Mouse (Mus musculus): ENCODE measurements around the gene Fbxl13. TPM values are rescaled to one million over a fixed set of nuclear protein-coding genes. Genes with fewer than 3 reads are reported as not detected.
"Not testable (repeated sequence)": the region's sequence is repeated elsewhere in the genome, so short reads cannot be mapped to it uniquely, and the experiment has no call there.

Gene Fbxl13
- polyA plus RNA-seq, 1 experiment from 2014 or later: 0.58 TPM

DNA sequence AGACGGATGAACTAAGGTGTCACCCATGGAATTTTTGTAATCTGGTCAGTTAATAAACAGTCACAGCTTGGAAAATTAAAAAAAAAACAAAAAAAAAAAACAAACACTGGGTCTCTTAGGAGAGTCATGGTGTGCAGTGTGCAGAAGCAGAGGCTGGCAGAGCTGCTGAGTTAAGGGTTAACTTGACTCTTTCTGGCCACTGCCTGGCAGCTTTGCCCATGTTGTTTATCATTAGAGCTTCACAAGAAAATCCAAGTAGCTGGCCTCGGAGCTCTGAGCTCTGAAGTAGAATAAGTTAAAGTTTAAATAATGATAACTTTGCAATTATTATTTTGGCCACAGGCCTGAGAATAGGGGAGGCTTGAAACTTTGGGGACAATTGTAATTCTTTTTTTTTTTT, 45.9 kb downstream of the Fbxl13 start:
- not testable (repeated sequence) for H3K9ac ChIP-seq; H3K4me3 ChIP-seq; H3K36me3 ChIP-seq; H3K9me3 ChIP-seq; H3K27ac ChIP-seq; H3K4me1 ChIP-seq (replicated peaks); H3K27me3 ChIP-seq; H3K4me2 ChIP-seq; ATAC-seq (ENCODE audit: low FRiP score)
- 87% methylated on average over 2 of the region's 2 CpGs for WGBS

DNA sequence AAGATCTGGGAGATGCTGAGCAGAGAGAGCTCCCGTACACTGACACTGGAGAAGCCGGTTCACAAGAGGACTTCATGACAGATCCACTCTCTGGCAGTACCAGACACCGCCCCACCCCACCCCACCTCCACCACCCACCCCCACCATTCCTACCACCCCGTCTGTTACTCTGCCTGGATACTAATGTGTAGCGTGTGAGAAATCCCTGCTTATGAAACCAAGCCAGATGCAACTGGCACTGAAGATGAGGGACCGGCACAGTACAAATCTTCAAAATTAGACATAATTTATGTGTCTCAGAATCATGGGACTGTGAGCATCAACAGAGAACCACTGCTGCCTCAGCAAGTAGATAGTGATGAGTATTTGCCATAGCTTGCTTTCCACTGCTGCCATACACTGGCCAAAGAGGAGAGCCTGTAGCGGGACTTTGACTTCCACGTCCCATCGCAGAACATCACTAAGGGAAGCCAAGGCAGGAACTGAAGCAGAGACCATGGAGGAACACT, 52.2 kb downstream of the Fbxl13 start:
- no peaks in the 10 kb centered on the region for H3K9me3 ChIP-seq

DNA sequence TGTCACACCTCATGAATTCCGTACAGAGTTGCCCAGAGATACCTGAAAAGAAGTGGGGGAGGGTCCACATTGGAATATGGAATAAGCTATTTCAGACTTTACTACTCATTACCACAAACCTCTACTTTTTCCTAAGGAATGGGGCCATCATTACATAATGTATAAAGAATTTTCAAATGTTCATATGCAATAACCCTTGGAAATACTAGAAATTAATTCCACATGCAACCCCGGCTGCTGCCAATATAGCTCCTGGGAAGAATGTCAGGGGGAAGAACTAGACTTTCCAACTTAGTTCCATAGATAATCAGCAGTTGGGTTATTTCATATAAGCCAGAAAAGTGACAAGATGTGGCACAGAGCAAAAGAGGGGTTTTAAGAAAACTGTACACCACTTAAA, 53.3 kb downstream of the Fbxl13 start:
- WGBS: 90% methylated on average over 2 of the region's 2 CpGs
- H3K27me3 ChIP-seq: no peaks in the 10 kb centered on the region

More for the DNA sequence above, 52.2 kb downstream of the Fbxl13 start:
- Histone ChIP-seq H3K4me2 (no peak overlapping the region), H3K27me3 (no peaks in the 10 kb centered on the region), H3K4me3 (no peak overlapping the region), H3K36me3 (no peaks in the 10 kb centered on the region), H3K4me1 (replicated peaks) (no peaks in the 10 kb centered on the region), H3K9ac (no peak overlapping the region), H3K27ac (no peak overlapping the region)
- 93% methylated on average over 9 of the region's 9 CpGs for WGBS
- ATAC-seq (ENCODE audit: low FRiP score): no peak

DNA sequence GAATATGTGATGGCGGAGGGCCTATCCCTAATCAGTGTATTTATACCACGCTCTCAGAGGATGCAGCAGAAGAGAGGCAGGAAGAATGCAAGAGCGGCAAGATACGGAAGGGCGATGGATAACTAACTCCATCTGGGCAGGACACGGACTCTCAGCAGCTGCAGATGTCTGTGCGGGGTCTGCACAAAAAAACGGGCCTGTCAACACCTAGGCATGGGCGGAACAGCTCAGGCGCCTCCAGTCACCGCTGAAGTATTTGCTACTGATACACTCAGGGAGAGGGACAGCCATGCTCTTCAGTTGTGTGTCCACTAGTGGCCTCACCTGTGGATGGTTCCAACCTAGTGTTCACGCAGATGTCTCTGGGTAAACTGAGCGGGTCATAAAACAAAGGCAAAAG, 57.2 kb downstream of the Fbxl13 start:
- WGBS: 90% methylated on average over 13 of the region's 13 CpGs
- no peak for ATAC-seq (ENCODE audit: low FRiP score)
- no peaks in the 10 kb centered on the region for H3K9me3 ChIP-seq
- no peak overlapping the region for H3K9ac ChIP-seq
- H3K27me3 ChIP-seq: no peaks in the 10 kb centered on the region
- no peak overlapping the region for H3K4me2 ChIP-seq
- H3K27ac ChIP-seq: no peak overlapping the region
- H3K4me3 ChIP-seq: no peak overlapping the region
- no peaks in the 10 kb centered on the region for H3K4me1 ChIP-seq (replicated peaks)
- no peaks in the 10 kb centered on the region for H3K36me3 ChIP-seq

More for the DNA sequence above, 53.3 kb downstream of the Fbxl13 start:
- H3K4me3 ChIP-seq: no peak overlapping the region
- no peak overlapping the region for H3K27ac ChIP-seq
- no peak overlapping the region for H3K4me2 ChIP-seq
- H3K9me3 ChIP-seq: no peaks in the 10 kb centered on the region
- no peaks in the 10 kb centered on the region for H3K36me3 ChIP-seq
- ATAC-seq (ENCODE audit: low FRiP score): no peak
- no peak overlapping the region for H3K9ac ChIP-seq
- no peaks in the 10 kb centered on the region for H3K4me1 ChIP-seq (replicated peaks)

DNA sequence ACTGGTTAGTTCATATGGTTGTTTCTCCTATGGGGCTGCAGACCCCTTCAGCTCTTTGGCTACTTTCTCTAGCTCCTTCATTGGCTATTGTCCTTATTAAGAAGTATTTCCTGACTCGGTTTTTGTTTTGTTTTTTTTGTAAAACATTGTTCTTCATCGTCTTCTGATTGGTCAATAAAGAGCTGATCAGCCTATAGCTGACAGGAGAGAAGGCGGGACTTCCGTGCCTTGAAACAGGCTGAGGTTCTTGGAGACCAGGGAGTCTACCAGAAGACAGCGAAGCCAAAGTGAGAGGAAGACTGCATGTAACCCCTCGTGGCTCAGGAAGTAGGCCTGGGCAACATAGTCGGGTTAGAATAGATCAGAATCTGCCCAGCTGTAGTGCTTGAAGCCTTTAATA, 57.8 kb downstream of the Fbxl13 start:
- Histone ChIP-seq H3K27ac (no peak overlapping the region), H3K9me3 (no peaks in the 10 kb centered on the region), H3K36me3 (no peaks in the 10 kb centered on the region), H3K27me3 (no peaks in the 10 kb centered on the region), H3K4me3 (no peak overlapping the region), H3K4me2 (no peak overlapping the region), H3K4me1 (replicated peaks) (no peaks in the 10 kb centered on the region), H3K9ac (no peak overlapping the region)
- ATAC-seq (ENCODE audit: low FRiP score): no peak
- 78% methylated on average over 7 of the region's 7 CpGs for WGBS

DNA sequence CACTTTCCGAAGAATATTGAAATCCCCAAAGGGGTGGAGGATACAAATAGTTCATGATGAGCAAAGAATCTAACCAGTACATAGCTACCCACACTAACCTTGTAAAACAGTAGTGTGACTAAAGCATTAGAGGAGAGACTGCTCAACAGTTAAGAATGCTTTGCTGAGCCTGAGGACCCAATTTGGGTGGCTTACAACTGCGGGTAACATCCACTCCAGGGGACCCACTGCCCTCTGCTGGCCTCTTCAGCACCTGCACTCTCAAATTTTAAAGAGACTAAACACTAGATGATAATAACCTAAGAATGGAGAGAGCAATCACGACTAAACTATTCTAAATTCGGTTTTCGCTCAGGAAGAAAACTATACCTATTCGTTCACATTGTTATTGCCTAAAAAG, 58.7 kb downstream of the Fbxl13 start:
- ATAC-seq (ENCODE audit: low FRiP score): no peak
- Histone ChIP-seq H3K4me1 (replicated peaks) (no peaks in the 10 kb centered on the region), H3K9me3 (no peaks in the 10 kb centered on the region), H3K36me3 (no peaks in the 10 kb centered on the region), H3K9ac (no peak overlapping the region), H3K27me3 (no peaks in the 10 kb centered on the region), H3K4me2 (no peak overlapping the region), H3K27ac (no peak overlapping the region), H3K4me3 (no peak overlapping the region)
- WGBS: 58% methylated on average over 6 of the region's 6 CpGs

DNA sequence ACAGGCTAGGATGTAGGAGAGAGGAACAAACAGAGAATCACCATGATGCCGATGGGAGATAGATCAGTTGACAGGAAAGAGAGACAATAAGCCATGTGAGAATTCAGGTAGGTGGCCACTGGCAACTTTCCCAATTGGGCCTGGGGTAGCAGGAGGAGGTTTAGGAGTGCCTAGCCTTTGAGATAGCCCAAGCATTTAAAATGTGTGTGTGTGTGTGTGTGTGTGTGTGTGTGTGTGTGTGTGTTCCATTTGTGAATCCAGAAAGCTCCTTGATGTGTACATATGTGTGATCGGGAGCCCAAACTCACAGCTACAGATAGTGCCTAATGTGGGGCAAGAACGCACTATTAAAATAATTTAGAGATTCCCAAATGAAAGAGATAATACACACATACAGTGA, 67.3 kb downstream of the Fbxl13 start:
- no peaks in the 10 kb centered on the region for H3K4me1 ChIP-seq (replicated peaks)
- no peak for ATAC-seq (ENCODE audit: low FRiP score)
- H3K27ac ChIP-seq: no peak overlapping the region
- no peak overlapping the region for H3K4me2 ChIP-seq
- H3K9ac ChIP-seq: no peak overlapping the region
- 93% methylated on average over 3 of the region's 3 CpGs for WGBS
- no peaks in the 10 kb centered on the region for H3K9me3 ChIP-seq
- no peaks in the 10 kb centered on the region for H3K27me3 ChIP-seq
- no peaks in the 10 kb centered on the region for H3K36me3 ChIP-seq
- H3K4me3 ChIP-seq: no peak overlapping the region

DNA sequence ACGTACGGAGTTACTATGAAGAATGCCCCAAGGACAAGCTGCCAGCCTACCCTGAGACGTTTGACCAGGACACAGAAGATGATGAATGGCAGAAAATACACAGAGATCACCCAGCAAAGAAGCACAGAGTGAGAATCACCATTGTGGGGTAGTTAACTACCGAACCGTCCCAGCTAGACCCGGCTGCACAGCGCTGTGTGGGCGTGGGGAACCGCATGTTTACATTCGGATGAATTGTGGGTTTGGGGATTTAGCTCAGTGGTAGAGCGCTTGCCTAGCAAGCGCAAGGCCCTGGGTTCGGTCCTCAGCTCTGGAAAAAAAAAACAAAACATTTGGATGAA, 70.3 kb downstream of the Fbxl13 start:
- H3K36me3 ChIP-seq: no peaks in the 10 kb centered on the region
- WGBS: 80% methylated on average over 13 of the region's 13 CpGs
- no peak for ATAC-seq (ENCODE audit: low FRiP score)

DNA sequence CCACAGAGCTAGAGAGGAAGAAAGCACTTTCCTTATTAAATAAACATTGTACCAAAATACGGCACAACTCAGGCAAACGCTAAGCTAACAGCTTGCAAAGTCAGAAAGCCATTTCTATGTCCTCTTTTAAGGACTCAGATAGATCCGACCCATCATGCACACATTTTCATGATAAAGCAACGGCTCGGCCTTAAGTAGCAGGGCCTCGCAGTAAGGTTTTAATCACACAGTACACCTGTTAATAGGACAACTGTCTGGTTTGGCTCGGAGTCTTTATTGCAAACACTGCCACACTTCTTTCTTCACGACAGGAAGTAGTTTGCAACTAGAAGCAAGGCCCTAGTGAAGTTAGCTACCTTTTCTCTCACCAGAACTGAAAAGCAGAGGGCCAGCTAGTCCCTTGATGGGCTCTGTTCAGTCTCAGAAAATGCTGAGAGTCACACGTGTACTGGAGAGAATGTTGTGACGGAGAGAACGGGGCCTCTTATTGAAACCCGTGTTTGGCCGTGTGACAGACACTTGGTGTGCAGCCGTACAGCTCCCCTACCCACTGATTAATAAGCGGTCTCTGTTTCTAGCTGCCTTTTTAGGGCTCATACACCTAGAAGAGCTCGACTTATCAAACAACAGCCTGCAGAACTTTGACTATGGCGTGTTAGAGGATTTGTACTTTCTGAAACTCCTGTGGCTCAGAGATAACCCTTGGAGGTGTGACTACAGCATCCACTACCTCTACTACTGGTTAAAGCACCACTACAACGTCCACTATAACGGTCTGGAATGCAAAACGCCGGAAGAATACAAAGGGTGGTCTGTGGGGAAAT, 70.8 kb downstream of the Fbxl13 start:
- 82% methylated on average over 21 of the region's 21 CpGs for WGBS
- no peaks in the 10 kb centered on the region for H3K4me1 ChIP-seq (replicated peaks)
- H3K9ac ChIP-seq: no peak overlapping the region
- ATAC-seq (ENCODE audit: low FRiP score): no peak
- no peak overlapping the region for H3K27ac ChIP-seq
- no peaks in the 10 kb centered on the region for H3K27me3 ChIP-seq
- H3K4me2 ChIP-seq: no peak overlapping the region
- no peaks in the 10 kb centered on the region for H3K36me3 ChIP-seq
- no peaks in the 10 kb centered on the region for H3K9me3 ChIP-seq
- no peak overlapping the region for H3K4me3 ChIP-seq

More for the DNA sequence above, 70.3 kb downstream of the Fbxl13 start:
- Histone ChIP-seq H3K4me1 (replicated peaks) (no peaks in the 10 kb centered on the region), H3K4me3 (no peak overlapping the region), H3K4me2 (no peak overlapping the region), H3K27me3 (no peaks in the 10 kb centered on the region), H3K27ac (no peak overlapping the region), H3K9me3 (no peaks in the 10 kb centered on the region), H3K9ac (no peak overlapping the region)

DNA sequence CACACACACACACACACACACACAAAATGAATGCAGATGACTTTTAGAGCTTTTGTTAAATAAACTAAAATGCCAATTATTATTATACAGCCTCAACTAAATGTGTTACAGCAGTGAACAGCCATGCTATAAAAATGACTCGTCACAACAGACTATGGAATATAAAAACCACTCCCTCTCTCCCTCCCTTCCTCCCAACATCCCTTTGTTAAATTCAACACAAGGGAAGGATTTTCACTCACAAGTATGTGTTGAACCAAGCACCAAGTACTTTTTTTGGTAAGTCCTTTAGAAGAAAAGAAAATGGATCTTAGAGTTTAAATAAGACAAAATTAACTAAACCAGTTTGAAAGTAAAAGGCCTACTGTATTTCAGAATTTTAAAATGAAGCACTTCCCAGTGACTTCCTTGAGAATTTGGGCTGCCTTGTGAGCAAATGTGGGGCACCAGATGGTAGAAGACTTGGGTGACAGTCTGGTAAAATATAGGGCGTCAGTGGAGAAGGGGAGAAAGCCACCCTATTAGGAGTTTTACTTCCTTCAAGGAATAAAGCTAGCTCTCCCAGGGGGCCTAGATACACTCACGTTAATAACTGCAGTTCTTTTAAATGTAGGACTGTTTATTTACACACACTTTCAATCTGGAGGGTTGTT, 72.5 kb downstream of the Fbxl13 start:
- 68% methylated on average over 3 of the region's 3 CpGs for WGBS
- Histone ChIP-seq H3K4me2 (no peak overlapping the region), H3K9ac (no peak overlapping the region), H3K4me3 (no peak overlapping the region), H3K27ac (no peak overlapping the region), H3K27me3 (no peaks in the 10 kb centered on the region), H3K4me1 (replicated peaks) (no peaks in the 10 kb centered on the region), H3K9me3 (no peaks in the 10 kb centered on the region), H3K36me3 (no peaks in the 10 kb centered on the region)
- no peak for ATAC-seq (ENCODE audit: low FRiP score)

DNA sequence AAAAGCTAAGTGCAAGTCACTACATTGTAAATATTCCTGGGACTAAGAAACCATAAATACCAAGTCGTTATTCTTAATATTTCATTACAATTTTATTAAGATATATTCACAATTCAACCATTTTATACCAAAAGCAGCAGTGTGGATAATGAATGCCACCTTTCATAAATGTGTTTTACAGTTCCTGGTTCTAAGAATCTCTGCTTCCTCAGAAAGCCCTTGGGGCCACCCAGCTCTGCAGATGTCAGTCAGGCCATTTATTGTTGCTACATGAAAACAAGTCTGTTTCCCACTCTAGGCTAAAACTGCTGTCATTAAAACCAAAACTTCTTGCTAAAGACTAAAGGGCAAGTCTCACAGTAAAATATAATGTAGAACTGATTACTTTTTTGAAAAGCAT, 77.7 kb downstream of the Fbxl13 start:
- H3K9me3 ChIP-seq: no peaks in the 10 kb centered on the region
- H3K36me3 ChIP-seq: no peaks in the 10 kb centered on the region
- no peak overlapping the region for H3K4me2 ChIP-seq
- H3K9ac ChIP-seq: no peak overlapping the region
- WGBS: 94% methylated on average over 1 of the region's 1 CpGs
- ATAC-seq (ENCODE audit: low FRiP score): no peak
- H3K4me1 ChIP-seq (replicated peaks): no peaks in the 10 kb centered on the region
- no peaks in the 10 kb centered on the region for H3K27me3 ChIP-seq
- no peak overlapping the region for H3K27ac ChIP-seq
- no peak overlapping the region for H3K4me3 ChIP-seq

DNA sequence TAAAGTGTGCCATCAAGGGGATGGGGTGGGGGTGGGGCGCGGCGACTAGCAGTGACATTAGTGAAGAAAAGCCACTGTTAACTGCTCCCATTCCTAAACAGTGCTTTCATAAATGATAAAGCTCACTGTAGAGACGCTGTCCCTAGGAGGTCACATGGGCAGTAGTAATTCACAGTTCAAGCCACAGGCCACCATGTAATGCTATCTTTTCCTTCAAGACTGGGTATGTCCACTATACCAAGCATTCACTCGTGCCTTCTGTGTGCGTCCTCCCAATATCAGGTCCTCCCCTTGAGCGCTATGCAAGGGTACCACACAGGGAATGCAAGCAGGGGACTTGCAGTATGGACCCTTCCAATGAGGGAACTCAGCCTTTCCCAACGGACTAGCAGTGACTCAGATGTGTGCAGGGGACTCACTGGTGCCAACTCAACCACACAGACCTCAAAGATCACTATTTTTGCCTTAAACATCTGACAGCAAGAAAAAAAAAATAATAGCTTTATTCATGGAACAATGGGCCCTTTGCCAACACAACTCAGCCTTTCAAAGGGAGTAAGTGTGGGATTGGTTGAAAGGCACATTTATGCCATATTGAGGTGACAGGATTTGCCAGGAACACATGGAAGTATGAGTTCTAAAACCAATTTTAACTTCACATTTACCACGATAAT, 79.9 kb downstream of the Fbxl13 start:
- no peak for ATAC-seq (ENCODE audit: low FRiP score)

More for the DNA sequence above, 79.9 kb downstream of the Fbxl13 start:
- Histone ChIP-seq H3K27me3 (no peaks in the 10 kb centered on the region), H3K36me3 (no peaks in the 10 kb centered on the region), H3K9me3 (no peaks in the 10 kb centered on the region), H3K4me3 (no peak overlapping the region), H3K27ac (no peak overlapping the region), H3K4me1 (replicated peaks) (no peaks in the 10 kb centered on the region), H3K4me2 (no peak overlapping the region), H3K9ac (no peak overlapping the region)
- WGBS: 89% methylated on average over 9 of the region's 9 CpGs

Data from hindbrain, embryonic 13.5 days (tissue).